Mouse (Mus musculus) thymus, postnatal 25 days (tissue): ENCODE data around the gene Ano6.

ENCODE experiments used
- DNase-seq: peaks from one replicate; pipeline ENCODE4 v3.0.0; 2022

Ano6 gene

DNA sequence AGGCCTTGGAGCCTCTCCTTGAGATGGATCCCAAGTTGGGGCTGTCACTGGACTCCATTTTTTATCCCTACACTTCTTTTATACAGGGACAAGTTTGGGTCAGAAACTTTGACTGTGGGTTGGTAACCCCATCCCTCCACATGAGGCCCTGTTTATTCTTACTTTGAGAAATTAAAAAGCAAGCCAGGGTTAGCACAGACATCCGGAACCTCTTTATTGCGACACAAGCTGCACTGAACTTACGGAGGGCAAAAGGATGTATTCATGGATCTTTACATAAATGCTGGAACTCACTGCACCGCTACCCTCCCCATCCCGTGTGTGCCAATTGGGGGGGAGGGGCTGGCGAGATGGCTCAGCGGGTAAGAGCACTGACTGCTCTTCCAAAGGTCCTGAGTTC, 105.1 kb downstream of the Ano6 start:
- no peak for DNase-seq

- DNase-seq, result no peak
These were observed 107.0 kb downstream of the Ano6 start for GRCm38 (mm10) chr15:95897653-95898052.

DNA sequence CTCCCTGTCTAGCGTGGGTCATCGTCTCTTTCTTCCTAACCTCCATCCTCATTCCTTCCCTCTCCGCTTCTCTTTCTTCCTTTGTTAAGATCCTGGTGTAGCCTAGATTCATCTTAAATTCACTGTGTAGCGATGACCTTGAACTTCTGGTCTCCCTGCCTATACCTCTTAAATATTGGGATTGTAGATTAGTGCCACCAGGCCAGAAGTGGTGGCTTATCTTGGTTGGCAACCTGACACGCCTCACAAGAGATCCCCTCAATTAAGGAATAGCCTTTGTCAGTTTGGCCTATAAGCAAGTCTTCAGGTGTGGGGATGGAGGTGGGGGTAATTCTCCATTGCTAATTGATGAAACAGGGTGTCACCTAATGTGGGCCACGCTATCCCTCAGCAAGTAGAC, 107.8 kb downstream of the Ano6 start:
- no peak for DNase-seq

DNA sequence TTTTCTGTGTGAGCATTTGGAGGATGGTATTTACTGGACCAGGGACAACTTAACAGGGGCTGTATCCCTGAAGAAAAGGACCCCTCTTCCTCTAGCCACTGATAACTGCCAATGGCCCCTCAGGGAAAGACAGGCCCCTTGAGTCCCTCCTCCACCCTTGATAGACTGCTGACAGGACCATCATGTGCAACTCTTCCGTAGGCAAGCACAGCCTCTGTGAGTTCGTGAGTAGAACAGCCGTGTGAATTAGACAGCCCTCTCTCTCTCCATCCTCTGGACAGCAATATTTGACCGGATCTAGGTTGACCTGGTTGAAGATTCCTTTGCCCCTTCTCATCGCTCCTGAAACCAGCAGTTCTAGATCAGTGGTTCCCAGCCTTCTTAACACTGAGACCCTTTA, 111.8 kb downstream of the Ano6 start:
- DNase-seq, result no peak

GRCm38 (mm10) chr15:95904247-95904646, 113.6 kb downstream of the Ano6 start:
- no peak for DNase-seq

DNA sequence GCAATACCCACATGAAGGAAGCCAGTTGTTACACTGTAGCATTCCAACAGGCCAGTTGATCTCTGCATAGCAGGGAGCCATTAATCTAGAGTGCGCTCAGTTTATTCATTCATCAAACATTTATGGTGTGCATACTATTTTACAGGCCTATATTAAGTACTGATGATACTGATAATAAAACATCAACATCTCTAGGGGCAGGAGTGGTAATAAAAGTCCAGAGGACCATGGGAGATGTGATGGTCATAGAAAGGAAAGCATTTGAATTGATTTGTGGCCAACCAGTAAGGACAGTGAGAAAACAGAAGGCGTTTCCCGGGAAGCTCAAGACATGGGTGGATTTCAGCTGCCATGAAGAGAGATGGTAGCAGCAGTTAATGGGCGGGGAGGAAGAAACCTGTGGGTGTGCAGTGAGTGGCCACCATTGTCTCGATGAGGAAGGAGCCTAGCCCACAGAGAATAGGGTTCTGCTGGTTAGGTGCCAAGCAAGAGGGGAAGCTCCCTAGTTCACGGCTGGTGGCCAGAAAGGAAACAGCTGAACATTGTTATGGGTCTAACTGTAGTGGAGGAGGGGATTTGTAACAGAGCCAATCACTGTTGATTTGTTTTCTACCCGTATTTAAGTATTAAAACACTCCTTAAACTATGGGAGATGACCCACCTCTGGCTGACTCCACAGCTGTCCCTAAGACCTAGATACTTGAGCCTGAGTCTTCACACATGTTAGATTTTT, 115.5 kb downstream of the Ano6 start:
- DNase-seq, result no peak

DNA sequence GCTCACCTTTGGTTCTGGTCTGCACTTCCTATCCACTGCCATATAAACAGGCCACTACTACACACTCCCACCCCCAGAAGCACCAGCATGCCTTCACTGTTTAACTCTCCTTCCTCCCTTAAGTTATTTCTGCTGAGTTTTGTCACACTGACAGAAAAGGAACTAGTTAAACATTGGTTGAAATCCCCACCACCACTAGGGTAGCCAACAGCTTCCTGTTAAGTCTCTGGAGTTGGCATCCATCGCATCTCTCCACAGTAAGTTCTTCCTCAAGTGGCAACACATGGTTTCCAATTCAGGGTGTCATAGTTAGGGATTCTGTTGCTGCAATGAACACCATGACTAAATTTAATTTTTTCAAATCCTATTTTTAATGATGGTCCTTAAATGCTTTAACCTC, 116.2 kb downstream of the Ano6 start:
- DNase-seq, result no peak

GRCm38 (mm10) chr15:95907337-95907736, 116.7 kb downstream of the Ano6 start:
- DNase-seq, result no peak

- no peak for DNase-seq
These were observed 117.3 kb downstream of the Ano6 start for GRCm38 (mm10) chr15:95907909-95908308.

DNA sequence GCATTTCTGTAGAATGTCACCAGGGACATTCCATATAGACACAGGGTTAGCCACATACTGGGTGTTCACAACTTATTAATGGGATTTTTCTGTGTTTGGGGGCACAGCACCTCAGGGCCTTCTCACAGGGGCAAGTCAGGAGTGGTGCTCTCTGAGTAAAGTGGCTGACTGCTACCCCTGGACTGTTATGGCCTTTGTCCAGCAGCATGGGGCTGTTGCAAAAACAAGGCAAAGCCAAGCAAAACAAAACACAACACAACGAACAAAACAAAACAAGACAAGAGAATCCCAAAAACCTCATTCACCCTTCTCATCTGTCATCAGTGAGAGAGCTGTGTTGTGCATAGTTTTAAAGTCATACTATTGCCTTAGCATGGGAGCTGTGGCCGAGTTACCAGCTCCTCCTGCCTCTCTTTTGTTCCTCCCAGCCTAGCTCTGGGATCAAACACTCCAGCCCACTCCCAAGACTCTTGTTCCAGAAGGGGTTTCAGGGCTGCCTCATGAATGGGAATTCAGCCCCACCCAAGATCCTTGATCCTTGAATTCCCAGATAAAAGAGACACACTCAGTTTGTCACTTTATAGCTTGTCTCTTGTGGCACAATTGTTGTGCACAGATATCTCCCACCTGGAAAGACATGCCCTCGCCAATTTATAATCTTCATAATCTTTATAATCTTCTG, 119.6 kb downstream of the Ano6 start:
- DNase-seq, result no peak

DNA sequence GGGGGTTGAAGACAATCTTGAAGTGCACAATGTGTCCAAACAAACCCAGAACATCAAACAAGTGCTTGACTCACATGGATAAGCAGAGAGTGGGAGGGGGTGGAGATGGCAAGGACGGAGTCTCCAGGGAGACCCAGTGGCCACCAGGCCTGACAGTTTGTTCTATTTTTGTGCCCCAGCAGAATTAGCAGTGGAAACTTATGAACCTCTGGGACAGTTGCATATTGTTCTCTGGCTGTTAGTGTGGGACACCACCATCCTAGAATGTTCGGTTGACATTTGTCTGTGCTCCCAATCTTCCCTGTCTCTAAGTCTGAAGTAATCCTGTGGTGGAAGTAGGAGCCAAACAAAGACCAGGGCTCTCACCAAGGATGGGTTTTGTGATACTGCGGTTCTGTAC, 124.3 kb downstream of the Ano6 start:
- no peak for DNase-seq

DNA sequence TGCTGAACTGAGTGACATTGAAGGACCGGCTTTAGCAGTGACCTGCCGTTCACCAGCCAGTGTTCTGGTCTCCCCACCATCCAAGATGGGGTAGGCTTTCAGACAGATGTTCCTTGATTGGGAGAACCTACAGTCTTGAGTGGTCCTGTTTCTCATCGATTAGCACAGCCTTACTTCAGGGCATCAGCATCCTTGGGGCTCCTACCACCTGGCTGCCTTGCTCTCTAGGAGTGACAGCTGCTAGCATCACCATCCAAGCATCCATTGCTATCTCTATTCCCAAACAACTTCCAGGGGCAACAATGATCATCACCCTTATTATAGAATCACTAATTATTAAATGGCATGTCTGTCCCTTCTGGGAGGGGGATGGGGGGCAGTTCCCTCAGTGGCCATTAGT, 124.8 kb downstream of the Ano6 start:
- no peak for DNase-seq

GRCm38 (mm10) chr15:95917330-95917729, 126.7 kb downstream of the Ano6 start:
- no peak for DNase-seq

GRCm38 (mm10) chr15:95920047-95920446, 129.4 kb downstream of the Ano6 start:
- no peak for DNase-seq

DNA sequence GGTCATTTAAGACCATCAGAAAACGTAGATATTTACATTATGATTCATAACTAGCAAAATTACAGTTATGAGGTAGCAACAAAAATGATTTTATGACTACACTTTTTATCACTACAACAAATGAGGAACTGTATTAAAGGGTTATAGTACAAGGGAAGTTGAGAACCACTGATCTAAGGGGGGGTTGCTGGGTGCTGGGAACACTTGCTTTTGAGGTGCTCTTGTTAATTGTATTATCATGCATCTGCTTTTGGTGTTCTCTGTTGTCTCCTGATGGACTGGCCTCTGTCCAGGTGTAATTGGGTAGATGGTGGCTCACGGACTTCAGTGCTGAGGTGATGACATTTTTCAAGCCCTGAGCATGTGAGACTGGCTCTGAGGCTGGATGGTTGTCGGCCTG, 130.4 kb downstream of the Ano6 start:
- DNase-seq, result no peak

DNA sequence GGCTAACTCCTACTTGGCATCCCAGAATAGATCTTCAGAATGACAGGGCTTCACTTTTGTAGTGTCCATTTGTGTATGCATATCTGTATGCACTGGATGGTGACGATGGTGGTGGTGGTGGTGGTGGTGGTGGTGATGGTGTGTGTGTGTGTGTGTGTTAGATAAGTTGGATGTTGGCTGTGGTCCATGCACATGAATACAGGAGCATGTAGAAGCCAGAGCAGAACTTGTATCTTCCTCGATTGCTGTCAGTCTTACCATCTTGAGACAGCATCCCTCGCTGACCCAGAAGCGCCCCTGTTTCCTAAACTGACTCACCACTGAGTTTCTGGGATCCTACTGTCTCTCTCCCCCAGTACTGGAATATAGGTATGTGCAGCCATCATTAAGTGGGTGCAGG, 131.0 kb downstream of the Ano6 start:
- no peak for DNase-seq

DNA sequence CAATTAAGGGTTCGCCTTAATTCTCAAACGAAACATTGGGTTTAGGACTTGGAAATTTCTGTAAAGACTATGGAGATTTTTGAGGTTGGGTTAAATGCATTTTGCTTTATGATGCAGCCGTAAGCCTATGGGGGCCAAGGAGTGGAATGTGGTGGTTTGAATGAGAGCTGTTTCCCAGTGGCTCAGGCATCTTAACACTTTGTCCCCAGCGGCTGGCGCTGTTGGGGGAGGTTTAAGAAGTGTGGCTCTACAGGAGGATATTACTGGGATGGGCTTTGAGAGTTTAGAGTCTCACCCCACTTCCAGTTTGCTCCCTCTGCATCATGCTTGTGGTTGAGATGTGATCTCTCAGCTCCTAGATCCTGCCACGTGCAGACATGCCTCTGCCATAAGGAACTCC, 131.9 kb downstream of the Ano6 start:
- DNase-seq, result no peak

DNA sequence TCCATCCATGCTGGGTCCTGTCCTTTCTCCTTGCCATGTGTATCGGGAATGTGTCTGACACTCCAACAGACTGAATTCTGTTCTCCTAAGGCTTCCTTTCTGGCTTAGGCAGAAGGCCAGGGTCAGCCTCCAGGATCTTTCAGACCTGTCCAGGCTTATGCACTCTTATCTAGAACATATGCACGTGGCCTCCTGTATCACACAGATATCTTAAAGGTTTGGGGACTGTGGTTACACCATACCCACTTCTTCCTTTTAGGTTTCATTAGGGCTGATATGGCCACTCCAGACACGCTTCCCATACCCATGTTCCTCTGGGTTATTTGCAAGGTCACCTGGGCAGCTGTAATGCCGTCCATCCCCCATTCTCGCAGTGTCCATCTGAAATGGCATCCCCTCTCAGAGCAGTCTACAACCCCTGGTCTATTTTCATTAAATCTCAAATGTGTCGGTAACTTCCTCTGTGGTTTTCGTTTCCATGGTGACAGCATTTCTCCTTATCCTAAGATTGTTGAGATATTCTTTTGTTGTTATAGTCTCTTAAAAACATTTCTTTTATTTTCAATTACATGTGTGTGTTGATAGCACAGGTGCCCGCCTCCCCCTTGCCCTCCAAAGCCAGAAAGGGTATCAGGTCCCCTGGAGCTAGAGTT, 134.8 kb downstream of the Ano6 start:
- no peak for DNase-seq

DNA sequence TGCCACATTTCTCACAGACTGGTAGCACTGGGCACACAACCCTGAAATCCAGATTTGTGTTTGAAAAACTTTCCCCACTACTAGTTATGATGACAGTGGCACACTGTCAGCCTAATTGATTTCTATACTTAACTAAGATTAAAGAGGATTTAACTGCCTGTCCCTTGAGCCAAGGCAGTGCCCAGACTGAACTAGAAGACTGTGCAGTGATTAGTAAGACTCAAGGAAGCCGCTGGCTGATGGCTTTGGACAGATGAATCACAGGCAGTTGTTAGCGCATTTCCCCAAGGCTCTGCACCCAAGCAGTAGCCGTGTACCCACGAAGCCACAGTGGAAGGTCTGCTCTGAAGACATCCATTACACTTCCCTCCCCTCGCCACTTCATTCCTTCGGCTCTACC, 138.4 kb downstream of the Ano6 start:
- no peak for DNase-seq

DNA sequence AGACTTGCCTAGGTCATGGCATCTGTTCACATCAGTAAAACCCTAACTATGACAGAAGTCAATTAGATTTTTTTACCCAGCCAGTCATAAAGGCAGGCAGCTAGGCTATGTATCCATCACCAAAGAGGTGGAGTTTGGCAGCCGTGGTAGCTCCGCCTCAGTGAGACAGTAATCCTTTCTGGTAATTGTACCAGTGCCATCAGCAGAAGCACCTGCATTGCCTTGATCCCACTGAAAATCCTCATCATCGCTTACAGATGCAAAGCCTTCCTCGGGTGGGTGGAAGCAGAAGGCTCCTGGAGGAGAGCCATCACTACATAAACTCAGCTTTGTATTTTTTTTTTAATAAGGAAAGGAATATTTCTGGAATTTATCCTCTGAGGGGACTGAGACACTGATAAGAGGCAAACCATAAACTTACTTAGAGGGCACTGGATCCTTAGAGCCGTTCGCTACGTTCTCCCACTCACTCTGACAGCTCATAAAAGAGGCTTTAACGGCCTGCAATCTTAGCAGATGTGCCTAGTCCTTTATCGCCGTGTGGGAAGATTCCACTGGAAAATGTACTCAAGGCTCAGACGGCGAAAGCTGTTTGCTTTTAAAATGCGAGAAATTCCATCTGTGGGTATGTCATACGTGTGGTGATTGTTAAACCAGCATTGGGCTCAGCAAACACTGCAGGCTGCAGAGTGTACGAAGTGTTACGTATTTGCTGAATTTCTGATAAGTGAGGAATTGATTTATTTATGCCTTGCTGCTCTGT, 140.6 kb downstream of the Ano6 start:
- no peak for DNase-seq

DNA sequence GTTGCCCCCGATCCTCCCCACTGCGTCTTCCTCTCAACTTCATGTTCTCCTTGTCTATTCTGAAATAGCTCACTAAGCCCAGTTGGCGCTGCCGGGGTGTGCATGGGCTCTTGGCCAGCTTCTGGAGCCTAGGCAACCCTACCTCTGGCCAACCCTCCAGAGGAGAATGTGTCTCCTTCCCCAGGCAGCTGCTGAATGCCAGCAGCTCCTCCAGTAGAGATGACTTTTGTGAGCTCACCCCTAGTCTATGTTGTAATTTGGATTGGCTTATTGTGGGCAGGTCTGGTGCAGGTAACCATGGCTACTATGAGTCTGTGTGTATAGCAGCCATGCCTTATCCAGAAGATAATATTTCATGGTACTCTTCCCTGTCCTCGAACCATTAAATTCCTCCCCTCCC, 141.7 kb downstream of the Ano6 start:
- DNase-seq, result no peak

- no peak for DNase-seq
These were observed 144.5 kb downstream of the Ano6 start for GRCm38 (mm10) chr15:95935141-95935540.

DNA sequence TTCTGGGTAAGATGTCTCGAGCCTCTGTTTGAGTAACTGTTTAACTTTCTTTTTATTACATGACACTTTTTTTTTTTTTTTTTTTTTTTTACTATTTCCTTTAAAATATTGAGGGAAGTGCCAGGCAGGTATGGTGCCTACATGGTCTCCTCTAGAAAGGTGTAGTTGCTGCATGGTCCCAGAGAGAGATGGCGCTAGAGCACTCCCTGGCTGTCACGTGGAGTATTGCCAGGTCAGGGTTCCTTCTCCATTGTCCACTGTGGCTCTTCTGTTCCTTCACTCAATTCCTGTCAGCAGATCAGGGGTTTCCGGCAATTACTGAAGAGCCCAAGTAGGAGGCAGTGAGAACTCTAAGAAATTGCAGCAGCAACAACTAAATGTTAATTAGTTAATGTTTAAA, 152.8 kb downstream of the Ano6 start:
- DNase-seq, result peak; percentile 48

DNA sequence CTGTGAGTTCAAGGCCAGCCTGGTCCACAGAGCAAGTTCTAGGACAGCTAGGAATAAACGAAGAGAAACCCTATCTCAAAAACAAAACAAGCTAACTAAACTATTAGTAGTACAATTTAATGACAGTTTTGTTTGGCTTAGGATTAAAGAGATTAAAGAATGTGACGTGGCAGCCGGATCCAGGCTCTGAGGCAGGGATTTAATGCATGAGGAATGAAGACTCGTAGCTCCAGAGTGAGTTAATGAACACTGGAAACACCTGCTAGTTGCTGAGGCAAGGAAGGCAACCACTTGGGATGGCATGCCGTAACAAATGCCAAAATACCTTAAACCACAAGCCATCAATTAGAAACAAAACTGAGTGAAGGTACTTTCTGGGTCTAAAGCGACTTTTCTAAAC, 153.7 kb downstream of the Ano6 start:
- DNase-seq, result no peak
